Mouse (Mus musculus): Measurements from ENCODE around the gene A2m.

DNA sequence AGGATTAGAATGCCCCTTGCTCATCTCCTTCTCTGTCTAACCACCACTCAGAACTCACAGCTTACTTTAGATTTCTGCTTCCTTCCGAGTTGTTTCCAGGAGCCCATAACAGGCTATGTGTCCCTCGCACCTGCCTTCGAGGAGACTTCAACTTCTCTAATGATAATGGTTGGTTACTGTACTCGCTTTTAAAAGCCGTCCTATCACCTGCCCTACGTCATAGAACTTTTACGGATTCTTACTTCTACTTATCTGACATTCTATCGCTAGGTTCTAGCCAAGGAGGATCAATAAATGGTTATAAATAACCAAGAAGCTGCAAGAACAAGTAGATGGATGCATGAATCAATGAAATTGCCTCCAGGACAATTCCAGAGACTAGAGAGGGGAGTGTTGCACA, at the start of gene A2m:
- TF ChIP-seq EP300 (IDR thresholded peaks at IDR 0.05; ENCODE audit: low read depth) (no peak), CTCF (IDR thresholded peaks at IDR 0.05; ENCODE audit: low read depth) (no peak)

Measured in liver, embryonic 14.5 days (tissue).